Mouse (Mus musculus) kidney, postnatal 36 days (tissue): ENCODE measurements around the gene Cntrl.

ENCODE experiments used
- DNase-seq, 2 experiments: peaks; one replicate each; pipeline ENCODE4 v3.0.0; 2021 to 2022; ENCODE audit warnings: mixed read lengths in 2 of 2

The Cntrl gene

DNA sequence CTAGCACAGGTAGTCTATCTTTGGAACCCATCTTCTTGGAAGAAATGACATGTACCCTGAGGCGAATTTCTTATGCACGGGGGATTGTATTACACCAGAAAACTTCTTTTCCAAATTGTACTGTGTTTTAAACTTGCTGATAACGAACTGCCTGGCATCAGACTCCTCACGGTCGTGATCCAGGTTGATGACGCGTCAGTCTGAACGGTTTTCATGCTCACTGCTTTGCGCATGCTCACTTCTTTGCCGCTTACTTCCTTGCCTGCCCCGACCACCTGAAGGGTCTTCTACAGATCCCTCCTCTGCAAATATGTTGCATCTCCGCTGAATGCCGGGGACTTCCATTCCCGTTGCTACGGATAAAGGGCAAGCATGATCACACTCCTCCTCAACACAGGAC lies 115.0 kb downstream of the Cntrl start:
- no peak for DNase-seq

DNA sequence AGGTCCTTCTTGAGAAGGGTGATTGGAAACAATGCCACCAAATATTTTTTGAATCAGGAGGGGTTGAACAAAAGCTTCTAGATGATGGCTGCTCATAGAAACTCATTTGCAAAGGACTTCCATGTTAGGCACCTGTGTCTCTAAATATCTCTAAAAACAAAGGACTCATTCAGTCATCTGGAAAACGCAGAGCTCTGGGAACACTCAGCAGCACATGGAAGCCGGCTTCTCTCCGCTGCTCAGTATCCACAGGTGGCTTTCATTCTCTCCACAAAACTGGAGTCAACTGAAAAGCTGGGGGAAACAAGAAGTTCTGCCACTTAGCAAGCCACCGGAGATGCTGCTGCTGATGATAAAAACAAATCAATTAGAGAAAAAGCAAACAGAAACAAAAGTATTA lies 118.9 kb downstream of the Cntrl start:
- no peak for DNase-seq
